Mouse (Mus musculus): Measurements from ENCODE around the gene Pfn4. TPM values are rescaled to one million over a fixed set of nuclear protein-coding genes. Genes with fewer than 3 reads are reported as not detected.
"Not testable (repeated sequence)": the region's sequence is repeated elsewhere in the genome, so short reads cannot be mapped to it uniquely, and the experiment has no call there.

Gene Pfn4
- polyA plus RNA-seq, 1 experiment from 2014 or later, result 5.0 TPM

DNA sequence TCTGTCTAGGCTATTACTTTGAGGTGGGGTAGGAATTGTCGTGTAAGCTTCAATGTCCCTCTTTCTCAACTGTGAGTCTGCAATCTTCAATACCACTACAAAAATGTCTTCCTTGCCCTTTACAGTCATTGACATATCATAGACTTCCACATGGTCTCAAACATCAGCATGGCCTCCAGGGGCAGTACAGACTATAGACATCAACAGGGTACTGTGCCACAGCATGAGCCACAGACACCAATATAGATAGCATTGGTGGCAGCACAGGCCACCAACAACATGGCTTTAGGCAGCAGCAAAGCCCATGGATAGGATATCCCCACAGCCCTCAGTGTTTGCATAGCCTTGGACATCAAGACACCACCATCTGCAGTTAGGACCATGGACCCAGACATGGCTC, 12.4 kb downstream of the Pfn4 start:
- WGBS, result 92% methylated on average over 1 of the region's 1 CpGs
- no peak overlapping the region for H3K27ac ChIP-seq (replicated peaks; ENCODE audit: low read depth, low read length)
- no peak overlapping the region for H3K9ac ChIP-seq (ENCODE audit: low read depth, low read length)
- H3K36me3 ChIP-seq (ENCODE audit: control insufficient read depth, insufficient read depth, low read length), result no peaks in the 10 kb centered on the region
- DNase-seq (ENCODE audit: low spot score), result no peak
- no peak overlapping the region for H3K4me2 ChIP-seq (ENCODE audit: low read depth, low read length)
- H3K27me3 ChIP-seq (replicated peaks; ENCODE audit: control insufficient read depth, insufficient read depth, low read length), result no peaks in the 10 kb centered on the region
- no peak overlapping the region for H3K4me3 ChIP-seq (ENCODE audit: low read depth, low read length)
- H3K9me3 ChIP-seq (ENCODE audit: control insufficient read depth, low read length), result no peaks in the 10 kb centered on the region
- no peaks in the 10 kb centered on the region for H3K4me1 ChIP-seq (ENCODE audit: control insufficient read depth, insufficient read depth, low read length)
- no peak for ATAC-seq (ENCODE audit: low read depth)

DNA sequence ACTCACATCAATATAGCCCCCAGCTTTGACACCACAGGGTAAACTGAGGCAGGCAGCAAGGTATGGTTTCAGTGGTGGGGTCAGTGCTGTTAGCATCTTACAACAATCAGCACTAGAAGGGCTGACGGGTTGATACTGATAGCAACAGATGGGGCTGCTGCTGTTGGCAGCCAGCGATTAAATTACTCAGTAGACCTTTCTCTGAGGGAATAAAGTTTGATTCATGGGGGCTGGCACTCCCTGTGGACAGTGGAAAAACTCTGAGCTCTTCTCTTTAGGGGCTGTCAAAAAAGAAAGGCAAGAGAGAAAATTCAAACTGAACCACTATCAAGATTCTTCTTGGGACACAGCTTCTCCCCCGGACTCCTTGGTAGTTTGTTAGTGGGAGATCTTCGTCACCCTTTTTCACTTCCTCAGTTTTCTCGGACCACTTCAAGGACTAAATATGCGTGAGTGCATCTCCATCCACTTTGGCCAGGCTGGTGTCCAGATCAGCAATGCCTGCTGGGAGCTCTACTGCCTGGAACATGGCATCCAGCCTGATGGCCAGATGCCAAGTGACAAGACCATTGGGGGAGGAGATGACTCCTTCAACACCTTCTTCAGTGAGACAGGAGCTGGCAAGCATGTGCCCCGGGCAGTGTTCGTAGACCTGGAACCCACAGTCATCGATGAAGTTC, 13.0 kb downstream of the Pfn4 start:
- not testable (repeated sequence) for H3K9me3 ChIP-seq (ENCODE audit: control insufficient read depth, low read length); H3K4me2 ChIP-seq (ENCODE audit: low read depth, low read length); H3K9ac ChIP-seq (ENCODE audit: low read depth, low read length); ATAC-seq (ENCODE audit: low read depth); H3K27ac ChIP-seq (replicated peaks; ENCODE audit: low read depth, low read length); H3K4me3 ChIP-seq (ENCODE audit: low read depth, low read length); H3K4me1 ChIP-seq (ENCODE audit: control insufficient read depth, insufficient read depth, low read length); DNase-seq (ENCODE audit: low spot score); H3K27me3 ChIP-seq (replicated peaks; ENCODE audit: control insufficient read depth, insufficient read depth, low read length); H3K36me3 ChIP-seq (ENCODE audit: control insufficient read depth, insufficient read depth, low read length)
- WGBS, result 85% methylated on average over 6 of the region's 9 CpGs

DNA sequence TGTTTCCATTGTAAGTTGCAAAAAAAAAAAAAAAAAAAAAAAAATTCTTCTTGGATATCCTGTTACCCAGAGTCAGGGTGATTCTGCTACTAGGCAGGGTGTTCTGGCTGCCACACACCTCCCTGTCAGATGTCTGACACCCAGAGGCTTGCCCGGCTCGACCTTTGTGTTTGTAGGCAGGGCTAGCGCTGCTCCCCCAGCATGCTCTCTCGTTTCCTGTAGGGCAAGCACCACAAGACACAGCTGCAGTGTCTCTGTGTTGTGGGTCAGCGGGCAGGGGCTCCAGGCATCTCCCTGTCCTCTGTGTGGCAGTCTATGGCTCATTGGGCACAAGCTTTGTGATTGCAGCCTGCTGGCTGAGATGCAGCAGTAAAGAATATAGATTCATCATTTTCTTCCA, 14.8 kb downstream of the Pfn4 start:
- H3K9ac ChIP-seq (ENCODE audit: low read depth, low read length), result no peak overlapping the region
- no peaks in the 10 kb centered on the region for H3K4me1 ChIP-seq (ENCODE audit: control insufficient read depth, insufficient read depth, low read length)
- DNase-seq (ENCODE audit: low spot score) (no peak), ATAC-seq (ENCODE audit: low read depth) (no peak)
- WGBS, result 48% methylated on average over 5 of the region's 5 CpGs
- H3K27ac ChIP-seq (replicated peaks; ENCODE audit: low read depth, low read length), result no peak overlapping the region
- H3K4me3 ChIP-seq (ENCODE audit: low read depth, low read length), result no peak overlapping the region
- no peaks in the 10 kb centered on the region for H3K27me3 ChIP-seq (replicated peaks; ENCODE audit: control insufficient read depth, insufficient read depth, low read length)
- H3K9me3 ChIP-seq (ENCODE audit: control insufficient read depth, low read length), result no peaks in the 10 kb centered on the region
- H3K36me3 ChIP-seq (ENCODE audit: control insufficient read depth, insufficient read depth, low read length), result no peaks in the 10 kb centered on the region
- no peak overlapping the region for H3K4me2 ChIP-seq (ENCODE audit: low read depth, low read length)

DNA sequence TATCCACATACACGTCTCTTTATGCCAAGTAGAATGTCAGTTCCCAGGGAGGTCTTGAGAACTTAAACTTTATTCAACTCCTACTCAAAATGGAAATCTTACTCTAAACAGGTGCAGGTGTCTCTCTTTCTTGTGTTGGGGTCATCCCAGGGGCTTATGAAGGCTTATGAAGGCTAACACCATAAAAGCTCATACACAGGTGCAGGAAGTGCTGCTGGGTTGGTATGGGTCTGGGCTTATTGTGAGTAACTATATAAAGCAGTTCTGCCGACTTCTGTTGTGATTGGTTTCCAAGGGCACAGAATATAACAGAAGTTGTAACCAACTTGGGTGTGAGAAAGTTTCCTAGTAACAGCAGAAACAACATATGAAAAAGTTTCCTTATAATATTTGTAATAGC, 15.6 kb downstream of the Pfn4 start:
- H3K9me3 ChIP-seq (ENCODE audit: control insufficient read depth, low read length), result no peaks in the 10 kb centered on the region
- no peak for DNase-seq (ENCODE audit: low spot score)
- H3K4me2 ChIP-seq (ENCODE audit: low read depth, low read length), result no peak overlapping the region
- no peak overlapping the region for H3K9ac ChIP-seq (ENCODE audit: low read depth, low read length)
- no peak overlapping the region for H3K27ac ChIP-seq (replicated peaks; ENCODE audit: low read depth, low read length)
- ATAC-seq (ENCODE audit: low read depth), result no peak
- H3K36me3 ChIP-seq (ENCODE audit: control insufficient read depth, insufficient read depth, low read length), result no peaks in the 10 kb centered on the region
- no peaks in the 10 kb centered on the region for H3K27me3 ChIP-seq (replicated peaks; ENCODE audit: control insufficient read depth, insufficient read depth, low read length)
- no peaks in the 10 kb centered on the region for H3K4me1 ChIP-seq (ENCODE audit: control insufficient read depth, insufficient read depth, low read length)
- no peak overlapping the region for H3K4me3 ChIP-seq (ENCODE audit: low read depth, low read length)
- WGBS, result 71% methylated on average over 2 of the region's 2 CpGs

DNA sequence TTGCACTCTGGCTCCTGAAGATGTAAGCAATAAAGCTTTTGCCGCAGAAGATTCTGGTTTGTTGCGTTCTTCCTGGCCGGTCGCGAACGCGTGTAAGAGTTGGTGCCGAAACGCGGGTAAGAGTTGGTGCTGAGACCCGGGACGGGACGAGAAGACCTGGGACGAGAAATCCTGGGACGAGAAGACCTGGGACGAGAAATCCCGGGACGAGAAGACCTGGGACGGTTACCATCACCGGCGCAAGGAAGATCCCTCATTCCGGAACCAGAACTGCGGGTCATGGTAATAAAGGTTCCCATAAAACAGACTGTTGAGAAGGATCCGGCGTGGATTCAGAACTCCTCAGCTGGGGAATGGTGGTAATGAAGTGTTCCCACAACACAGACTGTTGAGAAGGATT, 19.3 kb downstream of the Pfn4 start:
- not testable (repeated sequence) for DNase-seq (ENCODE audit: low spot score); H3K9me3 ChIP-seq (ENCODE audit: control insufficient read depth, low read length); ATAC-seq (ENCODE audit: low read depth); H3K4me1 ChIP-seq (ENCODE audit: control insufficient read depth, insufficient read depth, low read length); H3K9ac ChIP-seq (ENCODE audit: low read depth, low read length); H3K27ac ChIP-seq (replicated peaks; ENCODE audit: low read depth, low read length); H3K4me2 ChIP-seq (ENCODE audit: low read depth, low read length); H3K27me3 ChIP-seq (replicated peaks; ENCODE audit: control insufficient read depth, insufficient read depth, low read length); H3K36me3 ChIP-seq (ENCODE audit: control insufficient read depth, insufficient read depth, low read length); H3K4me3 ChIP-seq (ENCODE audit: low read depth, low read length)
- WGBS, result 95% methylated on average over 25 of the region's 25 CpGs

DNA sequence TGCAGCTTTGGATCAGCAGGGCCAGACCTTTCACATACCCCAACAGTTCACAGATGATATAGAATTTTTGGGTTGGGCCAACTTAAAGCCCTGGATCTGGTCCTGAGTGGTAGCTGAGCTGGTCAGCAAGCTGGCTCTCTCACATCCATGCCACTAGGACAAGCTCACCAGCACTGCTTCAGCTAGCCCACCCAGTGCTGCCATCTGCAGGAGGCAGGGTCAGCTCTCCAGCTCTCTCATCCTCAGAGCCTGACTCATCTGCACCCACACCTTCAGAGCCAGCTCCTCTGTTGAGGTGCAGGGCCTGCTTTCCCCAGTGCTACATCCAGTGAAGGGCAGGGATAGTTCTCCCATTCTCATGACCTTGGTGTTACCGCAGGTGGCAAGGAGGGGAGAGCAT, 24.9 kb downstream of the Pfn4 start:
- Histone ChIP-seq H3K4me2 (ENCODE audit: low read depth, low read length) (no peak overlapping the region), H3K27ac (replicated peaks; ENCODE audit: low read depth, low read length) (no peak overlapping the region), H3K9me3 (ENCODE audit: control insufficient read depth, low read length) (no peaks in the 10 kb centered on the region), H3K4me3 (ENCODE audit: low read depth, low read length) (no peak overlapping the region), H3K9ac (ENCODE audit: low read depth, low read length) (no peak overlapping the region), H3K4me1 (ENCODE audit: control insufficient read depth, insufficient read depth, low read length) (no peaks in the 10 kb centered on the region), H3K36me3 (ENCODE audit: control insufficient read depth, insufficient read depth, low read length) (no peaks in the 10 kb centered on the region), H3K27me3 (replicated peaks; ENCODE audit: control insufficient read depth, insufficient read depth, low read length) (no peaks in the 10 kb centered on the region)
- ATAC-seq (ENCODE audit: low read depth) (no peak), DNase-seq (ENCODE audit: low spot score) (no peak)
- WGBS, result 75% methylated on average over 1 of the region's 1 CpGs

DNA sequence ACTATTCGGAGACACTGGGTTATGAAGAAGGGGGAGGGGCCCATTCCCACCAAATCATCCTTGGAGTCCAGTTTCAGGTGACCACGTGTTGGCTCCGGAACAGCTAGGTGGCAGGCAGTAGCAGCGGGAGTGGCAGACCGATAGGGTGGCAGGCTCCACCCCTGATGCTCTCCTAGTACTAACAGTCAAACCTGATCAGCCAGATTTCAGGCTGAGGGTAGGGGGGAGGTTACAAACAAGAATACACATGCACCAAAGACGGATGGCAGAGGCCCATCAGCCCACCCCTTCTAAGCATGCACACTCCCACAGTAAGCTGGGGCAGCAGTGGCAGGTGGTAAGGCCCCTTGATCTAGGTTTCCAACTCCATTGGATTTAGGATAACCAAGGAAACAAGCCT, 28.6 kb downstream of the Pfn4 start:
- DNase-seq (ENCODE audit: low spot score) (peak; percentile 62), ATAC-seq (ENCODE audit: low read depth) (peak; percentile 74)
- H3K4me3 ChIP-seq (ENCODE audit: low read depth, low read length); H3K4me1 ChIP-seq (ENCODE audit: control insufficient read depth, insufficient read depth, low read length); H3K27me3 ChIP-seq (replicated peaks; ENCODE audit: control insufficient read depth, insufficient read depth, low read length); H3K4me2 ChIP-seq (ENCODE audit: low read depth, low read length); H3K36me3 ChIP-seq (ENCODE audit: control insufficient read depth, insufficient read depth, low read length); H3K9me3 ChIP-seq (ENCODE audit: control insufficient read depth, low read length); H3K27ac ChIP-seq (replicated peaks; ENCODE audit: low read depth, low read length); H3K9ac ChIP-seq (ENCODE audit: low read depth, low read length): not testable (repeated sequence)
- 57% methylated on average over 6 of the region's 6 CpGs for WGBS

DNA sequence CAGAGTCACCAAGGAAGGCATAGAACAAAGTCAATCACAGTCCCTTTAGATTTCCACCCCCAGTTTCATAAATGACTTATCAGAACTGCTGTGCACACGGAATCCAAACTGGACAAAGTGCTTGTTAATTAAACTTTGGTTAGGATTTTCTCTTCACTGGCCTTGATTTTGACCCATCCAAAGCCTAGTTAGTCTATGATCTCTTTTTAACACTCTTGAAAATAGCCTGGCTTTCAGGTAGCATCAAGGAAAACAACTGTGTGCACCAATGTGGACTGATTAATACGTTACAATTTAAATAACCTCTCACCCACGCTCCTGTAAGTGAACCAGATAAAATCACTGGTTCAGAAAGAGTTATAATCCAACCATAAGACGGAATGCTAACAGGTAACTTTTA, 42.2 kb downstream of the Pfn4 start:
- Histone ChIP-seq H3K27ac (replicated peaks; ENCODE audit: low read depth, low read length) (no peak overlapping the region), H3K4me2 (ENCODE audit: low read depth, low read length) (no peak overlapping the region), H3K9me3 (ENCODE audit: control insufficient read depth, low read length) (0 out of 2 replicates have a peak, but pooled peaks cover 4% of the 10 kb centered on the region), H3K36me3 (ENCODE audit: control insufficient read depth, insufficient read depth, low read length) (no peaks in the 10 kb centered on the region), H3K27me3 (replicated peaks; ENCODE audit: control insufficient read depth, insufficient read depth, low read length) (no peaks in the 10 kb centered on the region), H3K4me1 (ENCODE audit: control insufficient read depth, insufficient read depth, low read length) (no peaks in the 10 kb centered on the region), H3K9ac (ENCODE audit: low read depth, low read length) (no peak overlapping the region), H3K4me3 (ENCODE audit: low read depth, low read length) (no peak overlapping the region)
- ATAC-seq (ENCODE audit: low read depth) (no peak), DNase-seq (ENCODE audit: low spot score) (no peak)
- 76% methylated on average over 4 of the region's 4 CpGs for WGBS

DNA sequence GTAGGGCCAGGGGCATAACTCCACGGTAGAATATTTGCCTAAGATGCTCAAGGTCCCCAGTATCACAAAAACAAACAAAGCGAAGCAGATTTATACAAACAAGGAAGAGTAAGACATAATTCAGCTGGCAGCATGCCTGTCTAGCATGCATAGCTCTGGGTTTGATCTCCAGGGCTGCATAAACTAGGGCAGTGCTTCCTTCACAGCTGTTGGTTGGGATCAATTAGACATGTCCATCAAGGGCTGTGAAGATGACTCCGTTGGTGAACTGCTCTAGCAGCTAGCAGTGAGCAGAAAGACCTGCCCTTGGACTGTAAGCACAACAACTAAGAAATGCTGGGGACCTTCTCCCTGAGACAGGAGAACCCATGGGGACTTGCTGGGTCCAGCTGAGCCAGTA, 42.9 kb downstream of the Pfn4 start:
- Histone ChIP-seq H3K27me3 (replicated peaks; ENCODE audit: control insufficient read depth, insufficient read depth, low read length) (no peaks in the 10 kb centered on the region), H3K9ac (ENCODE audit: low read depth, low read length) (no peak overlapping the region), H3K4me1 (ENCODE audit: control insufficient read depth, insufficient read depth, low read length) (0 out of 2 replicates have a peak, but pooled peaks cover 3% of the 10 kb centered on the region), H3K9me3 (ENCODE audit: control insufficient read depth, low read length) (0 out of 2 replicates have a peak, but pooled peaks cover 4% of the 10 kb centered on the region), H3K27ac (replicated peaks; ENCODE audit: low read depth, low read length) (no peak overlapping the region), H3K4me3 (ENCODE audit: low read depth, low read length) (no peak overlapping the region), H3K36me3 (ENCODE audit: control insufficient read depth, insufficient read depth, low read length) (no peaks in the 10 kb centered on the region), H3K4me2 (ENCODE audit: low read depth, low read length) (no peak overlapping the region)
- DNase-seq (ENCODE audit: low spot score) (peak; percentile 22), ATAC-seq (ENCODE audit: low read depth) (no peak)
- WGBS, result 56% methylated on average over 3 of the region's 3 CpGs

All from embryonic facial prominence, embryonic 14.5 days (tissue).